Mouse (Mus musculus) urinary bladder, postnatal 14 days (tissue): ENCODE data around the gene Prdx5.
A peak's percentile ranks its signal among the peaks of the same experiment; 100 is the strongest.

Experiments
- DNase-seq: peaks from one replicate; pipeline ENCODE4 v3.0.0; 2021; ENCODE audit warnings: low spot score

Gene Prdx5

GRCm38 (mm10) chr19:6877965-6878364 is 31.9 kb downstream of the Prdx5 start:
- DNase-seq = no peak

- no peak for DNase-seq
Measured at GRCm38 (mm10) chr19:6876799-6877198, 33.1 kb downstream of the Prdx5 start.

- DNase-seq = no peak
Measured at GRCm38 (mm10) chr19:6875834-6876233, 34.1 kb downstream of the Prdx5 start.

DNA sequence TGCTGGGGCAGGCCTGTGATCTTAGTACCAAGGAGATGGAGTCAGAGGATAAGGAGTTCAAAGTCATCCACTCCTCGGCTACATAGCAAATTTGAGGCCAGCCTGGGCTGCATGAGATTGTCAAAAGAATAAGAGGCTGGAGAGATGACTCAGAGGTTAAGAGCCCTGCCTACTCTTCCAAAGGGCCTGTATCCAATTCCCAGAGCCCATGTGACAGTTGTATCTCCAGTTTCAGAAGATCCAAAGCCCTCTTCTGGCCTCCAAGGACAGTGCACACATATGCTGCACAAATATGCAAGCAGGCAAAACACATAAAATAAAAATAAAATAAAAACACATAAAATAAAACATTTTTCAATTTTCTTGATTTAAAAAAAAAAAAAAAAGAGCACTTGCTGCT is 35.6 kb downstream of the Prdx5 start:
- DNase-seq = no peak

DNA sequence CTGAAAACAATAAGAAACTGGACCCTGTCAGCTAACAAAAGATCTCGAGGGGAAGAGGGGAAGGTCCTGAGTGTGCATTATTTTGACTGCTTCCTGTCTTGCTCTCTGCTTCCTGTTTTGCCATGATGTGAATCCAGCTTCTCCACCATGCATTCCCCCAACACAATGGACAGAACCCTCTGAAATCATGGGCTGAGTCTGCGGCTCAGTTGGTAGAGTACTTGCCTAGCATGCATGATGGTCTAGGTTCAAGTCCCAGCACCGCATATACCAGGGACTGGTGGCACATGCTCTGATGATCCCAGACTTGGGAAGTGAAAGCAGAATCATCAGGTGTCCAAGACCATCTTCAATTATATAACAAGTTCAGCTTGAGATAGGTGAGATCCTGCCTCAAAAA is 37.2 kb downstream of the Prdx5 start:
- DNase-seq = no peak

DNA sequence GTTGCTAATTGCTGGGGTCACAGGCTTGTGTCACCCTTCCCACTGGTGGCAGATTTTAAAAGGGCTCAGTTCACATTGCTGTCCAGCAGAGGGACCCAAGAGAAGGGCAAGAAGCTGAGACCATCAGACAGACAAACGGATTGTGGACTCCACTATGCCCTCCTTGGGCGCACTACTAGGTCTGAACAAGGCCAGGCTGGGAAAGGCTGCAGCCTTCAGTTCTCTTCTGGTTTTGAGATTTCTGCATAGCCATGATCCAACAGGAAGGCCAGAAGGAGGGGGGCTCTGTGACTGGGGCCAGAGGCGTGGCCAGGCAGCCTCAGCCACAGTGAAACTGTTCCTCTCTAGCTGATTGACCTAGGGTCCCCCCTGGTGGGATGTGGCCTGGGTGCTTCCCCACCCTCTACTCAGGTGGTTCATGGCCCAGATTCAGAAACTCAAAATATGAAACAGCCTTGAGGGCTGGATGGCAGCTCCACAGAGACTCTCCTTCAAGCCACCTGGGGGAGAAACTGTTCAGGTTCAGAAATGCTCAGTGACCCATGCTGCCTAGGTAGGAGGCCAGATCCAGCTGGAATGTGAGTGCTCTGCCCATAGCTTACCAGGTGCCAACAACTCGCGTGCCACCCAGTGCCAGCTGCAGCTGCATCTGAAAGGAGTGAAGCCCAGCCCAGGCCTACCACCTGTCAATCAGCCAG is 38.2 kb downstream of the Prdx5 start:
- peak; percentile 50 for DNase-seq

DNA sequence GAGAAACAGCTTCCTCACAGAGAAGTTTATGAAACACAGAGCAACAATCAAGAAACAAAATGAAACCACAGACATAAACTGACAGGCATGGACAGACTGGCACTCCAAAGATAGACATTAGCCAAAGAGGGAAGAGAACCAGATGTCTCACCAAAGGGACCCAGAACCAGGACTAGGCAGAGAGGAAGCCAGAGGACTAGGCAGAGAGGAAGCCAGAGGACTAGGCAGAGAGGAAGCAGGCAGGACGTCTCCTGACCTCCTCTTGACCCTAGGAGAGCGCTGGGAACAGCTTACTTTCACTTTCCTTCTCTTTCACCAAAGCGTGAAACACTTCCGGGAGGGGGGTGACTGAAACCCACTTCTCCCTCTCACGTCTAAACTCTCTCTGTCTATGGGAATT is 40.6 kb downstream of the Prdx5 start:
- peak; percentile 57 for DNase-seq

DNA sequence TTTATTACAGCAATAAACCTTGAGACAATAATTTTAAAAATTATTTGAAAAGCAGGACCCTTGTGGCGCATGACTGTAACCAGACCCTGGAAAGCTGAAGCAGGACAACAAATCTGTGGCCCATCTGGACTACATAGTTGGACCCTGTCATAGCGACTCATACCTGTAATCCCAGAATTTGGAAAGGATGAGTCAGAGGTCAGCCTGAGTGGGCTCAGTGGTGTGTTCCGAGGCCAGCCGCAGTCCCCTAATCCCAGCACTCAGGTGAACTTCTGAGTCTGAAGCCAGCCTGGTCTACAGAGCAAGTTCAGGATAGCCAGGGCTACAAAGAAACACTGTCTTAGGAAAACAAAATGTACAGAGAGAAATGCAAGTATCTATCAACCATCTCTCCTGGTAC is 48.5 kb downstream of the Prdx5 start:
- DNase-seq = no peak

GRCm38 (mm10) chr19:6860706-6861105 is 49.2 kb downstream of the Prdx5 start:
- no peak for DNase-seq

- DNase-seq = no peak
Measured at GRCm38 (mm10) chr19:6859971-6860370, 49.9 kb downstream of the Prdx5 start.

- DNase-seq = no peak
Measured at GRCm38 (mm10) chr19:6859032-6859651, 50.8 kb downstream of the Prdx5 start.

GRCm38 (mm10) chr19:6858031-6858430 is 51.9 kb downstream of the Prdx5 start, which contains the start of gene Ccdc88b:
Gene Ccdc88b, minus strand, starts transcription at chr19:6858211.
- DNase-seq = no peak

DNA sequence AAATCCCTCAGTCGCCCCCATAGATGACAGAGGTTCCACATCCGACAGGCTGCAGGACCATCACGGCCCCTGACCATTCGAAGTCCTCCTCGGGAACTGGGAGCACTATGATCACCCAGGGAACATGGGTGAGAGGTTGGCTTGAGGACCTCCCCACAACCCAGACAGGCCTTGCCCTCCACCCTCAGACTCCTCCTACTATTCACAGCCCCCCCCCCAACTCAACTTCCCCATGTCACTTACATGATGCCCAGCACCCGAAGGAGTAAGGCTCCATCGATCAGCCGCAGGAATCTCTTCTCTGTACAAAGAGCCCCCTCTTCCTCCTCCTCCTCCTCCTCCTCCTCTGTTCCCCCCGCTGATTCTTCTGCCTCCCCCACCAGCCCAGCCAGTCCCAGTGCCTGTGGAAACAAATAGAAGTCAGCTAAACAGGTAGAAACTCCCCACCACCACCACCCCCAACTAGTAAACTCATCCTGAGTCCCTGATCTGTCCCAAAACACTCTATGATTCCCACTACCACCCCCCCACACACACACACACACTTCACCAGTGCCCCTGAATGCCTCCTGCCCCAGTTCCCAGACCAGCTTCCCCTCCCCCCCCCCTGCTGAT is 52.4 kb downstream of the Prdx5 start:
- no peak for DNase-seq

DNA sequence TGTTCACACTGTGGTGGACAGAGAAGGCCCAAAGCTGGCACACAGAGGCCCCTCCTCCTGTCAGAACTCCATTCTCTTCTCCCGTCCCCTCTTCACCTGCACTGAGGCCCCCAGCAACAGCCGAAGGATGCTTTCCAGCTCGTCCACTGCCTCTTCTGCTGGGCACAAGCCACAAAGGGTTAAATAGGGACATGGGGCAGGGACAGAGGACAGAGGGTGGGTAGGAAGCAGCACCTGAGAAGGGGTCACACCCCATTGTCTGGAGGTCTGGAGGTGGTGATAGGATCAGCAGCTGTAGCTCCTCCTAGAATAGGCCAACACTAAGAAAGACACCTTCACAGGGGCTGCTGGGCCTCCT is 52.9 kb downstream of the Prdx5 start:
- DNase-seq = no peak
